Mouse (Mus musculus): ENCODE measurements around the gene Krtap4-2.

GRCm38 (mm10) chr11:99628138-99628537, 6.7 kb downstream of the Krtap4-2 start, which contains the start of gene Krtap4-1:
- TF ChIP-seq CTCF (conservative IDR thresholded peaks at IDR 0.05; ENCODE audit: insufficient read depth, insufficient read length, low read depth, low read length) (no peak), POLR2A (IDR thresholded peaks at IDR 0.05; ENCODE audit: low read depth, low read length) (no peak)

All from kidney, adult 2 months (tissue).